Mouse (Mus musculus) lung, adult 2 months (tissue): ENCODE measurements around the gene Cldn10. TPM values are rescaled to one million over a fixed set of nuclear protein-coding genes. Genes with fewer than 3 reads are reported as not detected.

Experiments
- DNase-seq: peaks from one replicate; pipeline ENCODE4 v3.0.0; 2022
- H3K4me1 ChIP-seq: fragments of 200-500 bp; 2 replicates; pipeline ENCODE4 v1.6.1; 2011; ENCODE audit warnings: low read length; ENCODE audit not compliant: control insufficient read depth, insufficient read depth
- H3K4me3 ChIP-seq: fragments of 200-500 bp; replicated peaks from 2 replicates; pipeline ENCODE3; 2011; ENCODE audit warnings: low read depth, mild to moderate bottlenecking, control low read depth, low read length; ENCODE audit errors: extremely low read depth
- CTCF ChIP-seq: fragments of 200-500 bp; IDR thresholded peaks from 2 replicates; pipeline ENCODE4 v1.5.1; 2011; ENCODE audit warnings: mild to moderate bottlenecking, low read length, control low read depth; ENCODE audit not compliant: insufficient read depth
- POLR2A ChIP-seq: fragments of 200-500 bp; IDR thresholded peaks from 2 replicates; pipeline ENCODE4 v1.6.1; 2011; ENCODE audit warnings: low read depth, mild to moderate bottlenecking, control low read depth, low read length, borderline replicate concordance; ENCODE audit errors: extremely low read depth
- WGBS: fragments of 180-500 bp; shearing (Covaris S2); methylation state at CpG from one replicate; pipeline ENCODE4 v1.1.7; 2018; 5-methylcytosine and 5-hydroxymethylcytosine counted together
- polyA plus RNA-seq: library from polyadenylated mRNA; depleted of rRNA; stranded (reverse); fragments of >200 nt; gene quantifications from 2 replicates; pipeline ENCODE4 v1.2.3, GENCODE M21; 2012

Cldn10 gene
- polyA plus RNA-seq, 1 experiment: 11.8 TPM

DNA sequence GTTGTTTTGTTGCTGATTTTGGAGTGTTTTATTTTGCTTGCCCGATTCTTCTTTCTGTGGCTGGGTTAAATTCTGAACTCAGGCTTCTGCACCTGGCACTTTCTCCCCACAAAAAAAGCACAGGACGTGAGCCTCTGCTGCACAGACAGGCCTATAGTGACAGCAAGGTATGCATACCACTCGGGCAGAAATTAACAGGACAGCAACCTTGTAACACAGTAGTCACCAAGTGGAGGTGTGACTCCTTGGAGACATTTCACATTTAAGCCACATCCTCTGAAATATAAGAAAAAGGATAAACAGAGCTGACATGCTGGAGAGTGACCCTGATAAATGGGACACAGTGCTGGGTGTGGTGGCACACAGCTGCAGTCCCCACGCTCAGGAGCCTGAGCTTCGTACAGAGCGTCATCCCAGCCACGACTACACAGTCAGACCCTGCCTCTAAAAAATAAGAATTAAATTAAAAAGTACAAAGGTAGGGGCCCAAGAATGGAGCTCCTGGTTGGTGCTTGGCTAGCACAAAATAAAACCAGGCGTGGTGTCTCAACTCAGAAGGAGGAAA is 50.9 kb downstream of the Cldn10 start:
- Histone ChIP-seq H3K4me3 (no peak overlapping the region), H3K4me1 (no peaks in the 10 kb centered on the region)
- DNase-seq: no peak
- TF ChIP-seq POLR2A (no peak), CTCF (no peak)
- 63% methylated on average over 8 of the region's 8 CpGs for WGBS

DNA sequence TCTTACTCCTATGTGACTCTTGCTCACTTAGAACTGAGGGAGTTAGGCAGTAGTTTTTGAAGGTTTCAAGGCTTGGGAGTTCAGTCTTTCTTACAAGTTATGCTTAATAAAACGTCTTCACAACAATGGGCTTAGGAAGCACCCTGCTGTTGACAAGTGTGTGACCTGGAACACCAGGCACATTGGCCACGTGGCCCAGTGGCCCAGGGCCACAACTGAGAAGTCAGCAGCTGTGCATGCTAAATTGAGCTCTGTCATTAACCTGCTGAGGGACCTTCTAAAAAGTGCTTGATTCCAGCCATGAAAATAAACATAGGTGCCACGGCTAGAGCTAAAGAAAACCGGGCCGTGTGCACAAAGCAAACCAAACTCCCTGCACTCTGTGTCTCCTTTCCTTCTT is 51.7 kb downstream of the Cldn10 start:
- 44% methylated on average over 5 of the region's 5 CpGs for WGBS
- DNase-seq: no peak
- no peak for TF ChIP-seq POLR2A
- TF ChIP-seq CTCF: no peak
- Histone ChIP-seq H3K4me1 (no peaks in the 10 kb centered on the region), H3K4me3 (no peak overlapping the region)

DNA sequence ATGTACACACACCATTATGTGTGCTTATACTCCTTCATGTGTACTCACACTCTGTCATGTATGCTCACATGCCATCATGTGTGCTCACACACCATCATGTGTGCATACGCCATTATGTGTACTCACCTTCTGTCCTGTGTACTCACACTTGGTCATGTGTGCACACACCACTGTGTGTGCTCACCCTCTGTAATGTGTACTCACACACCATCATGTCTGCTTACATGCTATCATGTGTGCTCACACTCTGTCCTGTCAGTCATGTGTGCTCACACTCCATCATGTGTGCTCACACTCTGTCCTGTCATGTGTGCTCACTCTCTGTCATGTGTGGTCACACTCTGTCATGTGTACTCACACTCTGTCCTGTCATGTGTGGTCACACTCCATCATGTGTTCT is 52.3 kb downstream of the Cldn10 start:
- Histone ChIP-seq H3K4me3 (no peak overlapping the region), H3K4me1 (no peaks in the 10 kb centered on the region)
- DNase-seq: no peak
- no peak for TF ChIP-seq CTCF
- TF ChIP-seq POLR2A: no peak
- 95% methylated on average over 1 of the region's 1 CpGs for WGBS

DNA sequence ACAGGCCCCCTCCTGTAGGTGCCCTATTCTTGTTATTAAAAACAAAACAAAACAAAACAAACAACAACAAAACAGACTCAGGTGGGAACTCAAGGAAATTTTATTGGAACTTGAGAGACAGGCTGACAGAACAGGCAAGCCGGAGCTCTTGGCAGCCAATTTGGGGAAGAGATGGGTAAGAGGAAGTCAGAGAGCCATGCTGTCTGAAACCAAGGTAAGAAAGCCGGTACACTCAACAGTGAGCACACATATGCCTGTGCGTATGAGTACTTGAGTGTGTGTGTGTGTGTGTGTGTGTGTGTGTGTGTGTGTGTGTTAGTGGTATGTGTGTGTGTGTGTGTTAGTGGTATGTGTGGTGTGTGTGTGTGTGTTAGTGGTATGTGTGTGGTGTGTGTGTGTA is 54.6 kb downstream of the Cldn10 start:
- no peak for DNase-seq
- H3K4me1 ChIP-seq: no peaks in the 10 kb centered on the region
- 72% methylated on average over 3 of the region's 3 CpGs for WGBS
- TF ChIP-seq POLR2A (no peak), CTCF (no peak)
- no peak overlapping the region for H3K4me3 ChIP-seq

DNA sequence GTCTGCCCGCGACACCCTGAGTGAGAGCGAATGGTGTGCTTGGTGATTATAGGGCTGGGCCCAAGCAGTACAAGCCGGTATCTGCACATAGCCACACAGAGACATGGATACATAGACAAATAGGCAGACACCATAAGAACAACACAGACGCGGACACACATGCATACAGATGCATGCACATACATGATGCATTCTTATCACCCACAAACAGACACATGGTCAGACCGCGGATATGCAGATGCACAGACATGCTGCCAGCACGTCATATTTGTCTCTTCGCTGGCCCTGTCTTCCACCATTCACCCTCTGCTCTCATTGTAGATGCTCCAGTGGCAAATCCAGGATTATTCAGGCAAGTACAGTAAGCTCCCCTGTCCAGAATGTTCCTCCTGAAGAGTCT is 59.1 kb downstream of the Cldn10 start:
- WGBS: 95% methylated on average over 10 of the region's 10 CpGs

DNA sequence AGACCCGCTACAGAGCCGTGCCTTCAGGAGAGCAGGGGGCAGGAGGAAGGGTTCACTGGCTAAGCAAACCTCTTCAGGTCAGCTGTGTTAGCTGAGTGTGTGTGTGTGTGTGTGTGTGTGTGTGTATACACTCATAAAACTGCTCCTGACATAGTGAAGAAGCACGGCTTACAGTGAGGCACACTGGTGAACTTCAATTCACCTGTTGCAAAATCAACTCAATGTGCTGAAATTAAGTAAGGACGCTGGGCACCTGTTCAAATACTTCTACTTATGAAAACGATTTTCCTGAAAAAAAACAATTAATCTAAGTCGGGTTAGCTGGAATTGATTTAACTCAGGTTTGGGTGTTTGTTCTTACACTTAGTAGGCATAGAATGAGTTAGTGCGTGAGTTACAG is 60.5 kb downstream of the Cldn10 start:
- peaks cover 3% of the 10 kb centered on the region for H3K4me1 ChIP-seq
- no peak for TF ChIP-seq POLR2A
- no peak for TF ChIP-seq CTCF
- no peak overlapping the region for H3K4me3 ChIP-seq
- 61% methylated on average over 7 of the region's 7 CpGs for WGBS
- DNase-seq: no peak

More for the DNA sequence above, 59.1 kb downstream of the Cldn10 start:
- no peak for DNase-seq
- Histone ChIP-seq H3K4me1 (peaks cover 3% of the 10 kb centered on the region), H3K4me3 (no peak overlapping the region)
- TF ChIP-seq CTCF (no peak), POLR2A (no peak)

DNA sequence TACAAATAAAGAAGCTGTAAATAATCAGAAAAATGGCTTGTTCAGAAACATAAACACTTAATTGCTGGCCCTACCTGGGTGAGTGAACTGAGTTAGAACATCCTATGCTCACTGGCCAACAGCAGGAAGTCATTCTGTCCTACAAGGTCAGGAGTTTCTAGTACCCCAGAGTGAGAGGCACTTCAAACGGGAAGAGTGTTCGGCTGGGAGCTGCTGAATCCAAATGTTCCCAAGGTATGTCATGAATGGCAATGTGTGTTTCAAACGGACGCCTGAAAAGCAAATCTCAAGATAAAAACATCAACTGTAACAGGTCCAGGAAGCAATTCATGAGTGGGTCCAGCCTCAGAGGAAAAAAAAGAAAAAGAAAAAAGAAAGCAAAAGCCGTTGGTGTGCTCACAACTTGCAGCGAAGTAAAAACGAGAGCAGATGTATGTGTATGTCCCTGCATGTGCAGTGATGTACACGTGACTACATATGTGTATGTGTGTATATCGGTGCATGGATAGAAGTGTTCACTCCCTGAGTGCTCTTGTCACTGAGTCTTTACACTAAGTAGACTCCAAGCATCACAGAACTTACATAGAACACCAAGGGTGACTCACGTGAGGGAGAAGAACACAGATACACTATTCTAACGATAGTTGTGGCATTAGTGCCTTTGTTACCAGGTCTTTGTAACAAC is 62.4 kb downstream of the Cldn10 start:
- no peak for DNase-seq
- Histone ChIP-seq H3K4me3 (no peak overlapping the region), H3K4me1 (peaks cover 3% of the 10 kb centered on the region)
- TF ChIP-seq CTCF (no peak), POLR2A (no peak)
- WGBS: 53% methylated on average over 11 of the region's 11 CpGs

DNA sequence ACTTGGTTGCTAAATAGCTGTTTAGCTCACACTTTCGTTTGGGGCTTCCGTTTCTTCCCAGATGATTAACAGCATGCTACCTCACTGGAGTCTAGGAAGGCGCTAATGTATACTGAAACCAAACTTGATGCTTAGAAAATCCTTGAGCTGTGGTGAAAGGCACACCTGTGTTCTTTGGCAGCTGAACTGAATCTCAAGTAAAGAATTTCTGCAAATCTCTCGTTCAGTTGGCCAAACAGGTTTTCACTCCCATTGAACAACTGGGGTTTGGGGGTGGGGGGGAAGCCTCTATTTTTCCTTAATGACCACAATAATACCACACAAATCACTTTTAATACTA is 63.0 kb downstream of the Cldn10 start:
- Histone ChIP-seq H3K4me3 (no peak overlapping the region), H3K4me1 (peaks cover 3% of the 10 kb centered on the region)
- DNase-seq: no peak
- no peak for TF ChIP-seq POLR2A
- no peak for TF ChIP-seq CTCF
- 53% methylated on average over 4 of the region's 4 CpGs for WGBS

DNA sequence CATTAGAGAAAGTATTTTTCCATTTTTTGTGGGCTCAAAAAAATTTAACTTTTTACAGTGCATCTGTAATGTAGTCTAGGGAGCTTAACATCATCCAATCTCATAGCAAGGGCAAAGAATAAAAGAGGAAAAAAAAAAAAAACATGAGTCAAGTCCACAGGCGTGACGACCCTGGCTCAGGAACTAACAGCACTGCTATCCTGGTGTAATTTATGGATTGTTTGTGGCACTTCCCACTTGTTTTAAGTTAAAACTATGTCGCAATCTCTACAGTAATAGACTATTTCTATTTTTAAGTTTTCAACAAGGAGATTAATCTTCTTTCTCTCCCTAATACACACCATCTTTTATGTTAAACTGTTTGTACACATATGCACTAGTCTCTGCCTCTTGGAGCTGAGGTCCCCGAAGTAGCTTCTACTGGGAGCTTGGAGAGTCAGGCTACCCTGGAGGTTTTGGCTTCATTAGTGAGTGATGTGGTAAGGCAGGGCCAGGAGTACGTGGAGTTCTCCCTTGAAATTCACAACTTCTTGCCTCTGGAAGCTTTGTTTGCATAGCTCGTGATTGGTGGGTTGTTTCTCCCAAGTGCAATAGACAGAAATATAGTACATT is 63.9 kb downstream of the Cldn10 start:
- no peak overlapping the region for H3K4me3 ChIP-seq
- no peak for DNase-seq
- H3K4me1 ChIP-seq: peaks cover 3% of the 10 kb centered on the region
- 44% methylated on average over 6 of the region's 6 CpGs for WGBS
- TF ChIP-seq POLR2A (no peak), CTCF (no peak)
